Mouse (Mus musculus) liver, embryonic 14.5 days (tissue): ENCODE data around the gene Psors1c2. TPM values are rescaled to one million over a fixed set of nuclear protein-coding genes. Genes with fewer than 3 reads are reported as not detected.

ENCODE experiments used
- ATAC-seq: fragments of 200-750 bp; cut with Nextera tagmentation; 2 replicates; pipeline ENCODE4 v1.8.0; 2017; ENCODE audit warnings: moderate number of reproducible peaks, mild to moderate bottlenecking, moderate library complexity; ENCODE audit not compliant: insufficient read depth
- DNase-seq, 3 experiments: peaks; one replicate each; pipeline ENCODE4 v3.0.0-alpha.2; 2012 to 2013; ENCODE audit warnings: low read depth in 3 of 3, low spot score in 3 of 3
- H3K27ac ChIP-seq: fragments of 300-500 bp; sonication (generic); 2 replicates; pipeline ENCODE4 v1.5.1; 2014; ENCODE audit warnings: moderate library complexity, mild to moderate bottlenecking, control low read depth, inconsistent platforms
- H3K27me3 ChIP-seq: fragments of 300-500 bp; sonication (generic); 2 replicates; pipeline ENCODE4 v1.6.1; 2014; ENCODE audit warnings: mild to moderate bottlenecking, low read length, moderate library complexity; ENCODE audit not compliant: control insufficient read depth, insufficient read depth
- H3K36me3 ChIP-seq: fragments of 300-500 bp; sonication (generic); replicated peaks from 2 replicates; pipeline ENCODE4 v1.6.1; 2014; ENCODE audit warnings: low read depth; ENCODE audit not compliant: control insufficient read depth, insufficient read depth
- H3K4me1 ChIP-seq, 2 experiments: fragments of 200-500 bp in 1 of 2; fragments of 300-500 bp in 1 of 2; sonication (generic) in 1 of 2; replicated peaks; 2 replicates each; pipeline ENCODE4 v1.6.1; 2012 to 2014; ENCODE audit warnings: antibody characterized with exemption in 1 of 2, inconsistent platforms in 1 of 2, low read length in 1 of 2; ENCODE audit not compliant: control insufficient read depth in 2 of 2, insufficient read depth in 2 of 2
- H3K4me2 ChIP-seq: fragments of 300-500 bp; sonication (generic); 2 replicates; pipeline ENCODE4 v1.6.1; 2014; ENCODE audit warnings: low read depth, mild to moderate bottlenecking, control low read depth, moderate library complexity
- H3K4me3 ChIP-seq, 2 experiments: fragments of 200-500 bp in 1 of 2; fragments of 300-500 bp in 1 of 2; sonication (generic) in 1 of 2; 2 replicates each; pipeline ENCODE4 v1.5.1; 2012 to 2014; ENCODE audit warnings: low read depth in 2 of 2, low read length in 2 of 2, mild to moderate bottlenecking in 2 of 2, control low read depth in 1 of 2, inconsistent platforms in 1 of 2, moderate library complexity in 1 of 2; ENCODE audit not compliant: insufficient read depth in 1 of 2
- H3K9ac ChIP-seq: fragments of 300-500 bp; sonication (generic); replicated peaks from 2 replicates; pipeline ENCODE4 v1.6.1; 2014; ENCODE audit warnings: mild to moderate bottlenecking, control low read depth, moderate library complexity
- H3K9me3 ChIP-seq: fragments of 300-500 bp; sonication (generic); 2 replicates; pipeline ENCODE4 v1.6.1; 2016; ENCODE audit warnings: low read length, mixed read lengths; ENCODE audit not compliant: control insufficient read depth
- CTCF ChIP-seq: IDR thresholded peaks from 2 replicates; pipeline ENCODE4 v1.5.1; 2016; ENCODE audit warnings: antibody characterized with exemption, low read depth, control low read depth
- EP300 ChIP-seq: IDR thresholded peaks from 2 replicates; pipeline ENCODE4 v1.6.1; 2016; ENCODE audit warnings: antibody characterized with exemption, low read depth
- WGBS: fragments of 180-500 bp; shearing (Covaris S2); extraction: QIAGEN DNeasy Blood & Tissue Kit; methylation state at CpG from one replicate; pipeline ENCODE4 v1.1.7; 2014; ENCODE audit not compliant: insufficient replicate concordance; 5-methylcytosine and 5-hydroxymethylcytosine counted together
- polyA plus RNA-seq, 2 experiments: library from polyadenylated mRNA; depleted of rRNA in 1 of 2; stranded (reverse) in 1 of 2; unstranded in 1 of 2; fragments of >200 nt; fragmentation: Nextera tagmentation in 1 of 2; extraction: Ambion mirVana in 1 of 2; gene quantifications; 2 replicates each; pipeline versions ENCODE4 v1.2.1 to v1.2.3; 2012 to 2014

The Psors1c2 gene
- polyA plus RNA-seq, 2 experiments = 0.09 TPM; not detected in 1

GRCm38 (mm10) chr17:35549437-35550142, 16.6 kb downstream of the Psors1c2 start:
- no peaks in the 10 kb centered on the region for H3K27me3 ChIP-seq
- H3K4me3 ChIP-seq = no peak overlapping the region
- H3K4me2 ChIP-seq = no peak overlapping the region
- H3K36me3 ChIP-seq = no peaks in the 10 kb centered on the region
- DNase-seq (no peak), ATAC-seq (no peak)
- H3K27ac ChIP-seq = no peak overlapping the region
- no peak overlapping the region for H3K9ac ChIP-seq
- no peaks in the 10 kb centered on the region for H3K4me1 ChIP-seq
- 49% methylated on average over 15 of the region's 15 CpGs for WGBS
- TF ChIP-seq EP300 (no peak), CTCF (no peak)
- no peaks in the 10 kb centered on the region for H3K9me3 ChIP-seq

- no peak overlapping the region for H3K27ac ChIP-seq
- no peaks in the 10 kb centered on the region for H3K27me3 ChIP-seq
- no peak overlapping the region for H3K4me2 ChIP-seq
- TF ChIP-seq EP300 = no peak
- no peak for TF ChIP-seq CTCF
- 73% methylated on average over 4 of the region's 4 CpGs for WGBS
- DNase-seq (no peak), ATAC-seq (no peak)
- no peaks in the 10 kb centered on the region for H3K4me1 ChIP-seq
- no peak overlapping the region for H3K9ac ChIP-seq
- no peak overlapping the region for H3K4me3 ChIP-seq
- H3K36me3 ChIP-seq = no peaks in the 10 kb centered on the region
- H3K9me3 ChIP-seq = no peaks in the 10 kb centered on the region
Observed at GRCm38 (mm10) chr17:35550143-35550494, 17.1 kb downstream of the Psors1c2 start.

GRCm38 (mm10) chr17:35550871-35551270, 17.9 kb downstream of the Psors1c2 start:
- H3K4me3 ChIP-seq = no peak overlapping the region
- H3K4me1 ChIP-seq = no peaks in the 10 kb centered on the region
- no peak overlapping the region for H3K27ac ChIP-seq
- ATAC-seq (no peak), DNase-seq (no peak)
- WGBS = 44% methylated on average over 8 of the region's 8 CpGs
- TF ChIP-seq EP300 (no peak), CTCF (no peak)
- no peaks in the 10 kb centered on the region for H3K36me3 ChIP-seq
- H3K9ac ChIP-seq = no peak overlapping the region
- H3K9me3 ChIP-seq = no peaks in the 10 kb centered on the region
- no peaks in the 10 kb centered on the region for H3K27me3 ChIP-seq
- H3K4me2 ChIP-seq = no peak overlapping the region

GRCm38 (mm10) chr17:35551881-35552414, 18.9 kb downstream of the Psors1c2 start, which contains the start of gene Cdsn:
TSS of gene Cdsn (plus strand) at chr17:35552128.
- H3K4me2 ChIP-seq = no peak within 1 kb of the TSS
- H3K9ac ChIP-seq = no peak within 1 kb of the TSS
- H3K4me3 ChIP-seq = no peak within 1 kb of the TSS
- no peak within 1 kb of the TSS for H3K27ac ChIP-seq
- H3K9me3 ChIP-seq = no peaks in the 10 kb centered on the region
- no peak for TF ChIP-seq EP300
- no peak for TF ChIP-seq CTCF
- no peaks in the 10 kb centered on the region for H3K36me3 ChIP-seq
- no peak for DNase-seq
- ATAC-seq = no peak
- H3K27me3 ChIP-seq = no peaks in the 10 kb centered on the region
- WGBS = 63% methylated on average over 10 of the region's 10 CpGs
- H3K4me1 ChIP-seq = no peaks in the 10 kb centered on the region

- no peak for ATAC-seq
- no peaks in the 10 kb centered on the region for H3K27me3 ChIP-seq
- H3K4me3 ChIP-seq = no peak overlapping the region
- no peak overlapping the region for H3K4me2 ChIP-seq
- no peak for DNase-seq
- no peak overlapping the region for H3K27ac ChIP-seq
- H3K9me3 ChIP-seq = no peaks in the 10 kb centered on the region
- H3K9ac ChIP-seq = no peak overlapping the region
- WGBS = 59% methylated on average over 5 of the region's 5 CpGs
- H3K4me1 ChIP-seq = no peaks in the 10 kb centered on the region
- TF ChIP-seq EP300 = no peak
- no peak for TF ChIP-seq CTCF
- H3K36me3 ChIP-seq = no peaks in the 10 kb centered on the region
Observed at GRCm38 (mm10) chr17:35554321-35554720, 21.3 kb downstream of the Psors1c2 start.
